ENCODE assay signal across 12 mouse cellular contexts in genomic region chr3:98034622-98035593, GRCm38 (mm10). TPM values are rescaled to one million over a fixed set of nuclear protein-coding genes. Genes with fewer than 3 reads are reported as not detected.
A peak's percentile ranks its signal among the peaks of the same experiment; 100 is the strongest.
DNase-seq lines count a peak whose midpoint lies in the region; ATAC-seq and TF ChIP-seq lines count a peak whose summit lies in the region.
"Had no signal": no experiment of that assay in that cellular context is flagged by ENCODE, and none has a peak within 500 bp of the region (broad histone marks: within the 10 kb centered on the region; RNA-seq: fewer than 3 reads in every experiment).

No protein-coding gene starts in this region.

- H3K4me3 ChIP-seq in layer of hippocampus, adult 2 months = no peak overlapping the region
- no peak overlapping the region for H3K4me3 ChIP-seq in hindbrain, embryonic 16.5 days (ENCODE audit: low read length)
- no peak overlapping the region for H3K4me3 ChIP-seq in neural tube, embryonic 15.5 days (replicated peaks)
- H3K4me3 ChIP-seq: liver, embryonic 15.5 days; myocyte had no signal

- TF ChIP-seq CTCF in layer of hippocampus, adult 2 months (conservative IDR thresholded peaks at IDR 0.05) = no peak

- peak; percentile 67 to 70 for DNase-seq in cerebellum, postnatal 10 days
- DNase-seq in cerebellum, adult 11-12 months = no peak
- DNase-seq in layer of hippocampus, adult 2 months (ENCODE audit: low spot score in 2 of 2) = no peak
- DNase-seq in layer of hippocampus, postnatal 14 days (ENCODE audit: low spot score in 2 of 2) = no peak
- no peak for DNase-seq in spleen, postnatal 10 days (ENCODE audit: low spot score in 2 of 2)
- DNase-seq: gastrocnemius, postnatal 36 days; right cerebral cortex, postnatal 4 days had no signal

- peaks cover 30% of the 10 kb centered on the region for H3K4me1 ChIP-seq in hindbrain, embryonic 16.5 days (ENCODE audit: control insufficient read depth, insufficient read depth, low read depth, low read length)
- H3K4me1 ChIP-seq in neural tube, embryonic 15.5 days = peaks cover 69% of the 10 kb centered on the region

- H3K27me3 ChIP-seq in hindbrain, embryonic 16.5 days (replicated peaks; ENCODE audit: control insufficient read depth, insufficient read depth, low read length) = no peaks in the 10 kb centered on the region
- no peaks in the 10 kb centered on the region for H3K27me3 ChIP-seq in neural tube, embryonic 15.5 days (replicated peaks)
- H3K27me3 ChIP-seq: liver, embryonic 15.5 days had no signal

- peak overlapping the region; percentile 46; the same call in 1 of the 2 replicates for H3K27ac ChIP-seq in layer of hippocampus, adult 2 months
- no peak overlapping the region for H3K27ac ChIP-seq in hindbrain, embryonic 16.5 days (ENCODE audit: low read depth, low read length)
- H3K27ac ChIP-seq in neural tube, embryonic 15.5 days (replicated peaks) = peak overlapping the region; percentile 60
- H3K27ac ChIP-seq: liver, embryonic 15.5 days had no signal

- no peaks in the 10 kb centered on the region for H3K9me3 ChIP-seq in hindbrain, embryonic 16.5 days (ENCODE audit: control insufficient read depth, low read length)
- H3K9me3 ChIP-seq in neural tube, embryonic 15.5 days (replicated peaks) = no peaks in the 10 kb centered on the region
- H3K9me3 ChIP-seq: liver, embryonic 15.5 days had no signal

- H3K9ac ChIP-seq in hindbrain, embryonic 16.5 days (ENCODE audit: low read depth, low read length) = 0 out of 2 replicates have a peak overlapping the region, but pooled peaks have one; percentile 22
- H3K9ac ChIP-seq in neural tube, embryonic 15.5 days (replicated peaks) = no peak overlapping the region
- H3K9ac ChIP-seq: liver, embryonic 15.5 days had no signal

- H3K36me3 ChIP-seq in hindbrain, embryonic 16.5 days (ENCODE audit: control insufficient read depth, insufficient read depth, low read length) = no peaks in the 10 kb centered on the region
- no peaks in the 10 kb centered on the region for H3K36me3 ChIP-seq in neural tube, embryonic 15.5 days
- H3K36me3 ChIP-seq: liver, embryonic 15.5 days had no signal

- peak; percentile 54; the same call in 1 of the 2 replicates for ATAC-seq in hindbrain, embryonic 16.5 days
- ATAC-seq in neural tube, embryonic 15.5 days (ENCODE audit: low FRiP score) = peak; percentile 43; the same call in 1 of the 2 replicates
- no peak for ATAC-seq in monocyte, adult 5-6 weeks (replicated peaks; ENCODE audit: insufficient number of reproducible peaks, low FRiP score, low TSS enrichment, poor library complexity, severe bottlenecking)

- WGBS in hindbrain, embryonic 16.5 days = 32% methylated on average over 15 of the region's 15 CpGs
- 40% methylated on average over 15 of the region's 15 CpGs for WGBS in neural tube, embryonic 15.5 days

- H3K4me2 ChIP-seq in hindbrain, embryonic 16.5 days (ENCODE audit: low read length) = peak overlapping the region; percentile 28; the same call in 1 of the 2 replicates
- no peak overlapping the region for H3K4me2 ChIP-seq in neural tube, embryonic 15.5 days
- H3K4me2 ChIP-seq: liver, embryonic 15.5 days had no signal

RNA-seq across cellular contexts. Expression of gene Notch2, which starts 21.6 kb away (rescaled TPM):
- total RNA-seq in layer of hippocampus, adult 2 months (2021) = 10 to 100 TPM; 22.2 to 25.5 TPM
- total RNA-seq in layer of hippocampus, postnatal 14 days (2021) = 10 to 100 TPM; 27.4 to 31.3 TPM
- polyA plus RNA-seq in hindbrain, embryonic 16.5 days (2015; fragmentation: Nextera tagmentation; extraction: Ambion mirVana) = 7.6 and 12.1 TPM in 2 replicates
- 9.0 and 11.3 TPM in 2 replicates for polyA plus RNA-seq in neural tube, embryonic 15.5 days (2015; fragmentation: Nextera tagmentation; extraction: Ambion mirVana)
- total RNA-seq in monocyte, adult 5-6 weeks (2017) = 127 to 158 TPM (median 135 TPM) in 3 replicates

Comparison
In these comparisons a context has a peak if more than half of its experiments do, and no peak if none do; other contexts are left out.
1. DNase-seq: peak in cerebellum, postnatal 10 days (2 of 2); none in cerebellum, adult 11-12 months (single experiment), layer of hippocampus, adult 2 months (0 of 2), layer of hippocampus, postnatal 14 days (0 of 2) and spleen, postnatal 10 days (0 of 2).